Comparison of ENCODE assay signal across 16 mouse cellular contexts in genomic region chr2:59234537-59234936, GRCm38 (mm10).
"Had no signal": no experiment of that assay in that cellular context is flagged by ENCODE, and none has a peak within 500 bp of the region (broad histone marks: within the 10 kb centered on the region; RNA-seq: fewer than 3 reads in every experiment).

No protein-coding gene starts in this region.

- H3K27ac ChIP-seq: kidney, postnatal 0 days; layer of hippocampus, adult 2 months; left cerebral cortex, adult 2 months; liver, embryonic 13.5 days; midbrain, embryonic 12.5 days; stomach, postnatal 0 days had no signal

- H3K27me3 ChIP-seq: liver, embryonic 13.5 days; midbrain, embryonic 12.5 days had no signal

- ATAC-seq: midbrain, embryonic 16.5 days had no signal

- H3K9ac ChIP-seq: liver, embryonic 13.5 days; midbrain, embryonic 12.5 days had no signal

- H3K4me2 ChIP-seq: liver, embryonic 13.5 days; midbrain, embryonic 12.5 days had no signal

- DNase-seq: kidney, postnatal 25 days; layer of hippocampus, adult 9-11 months; layer of hippocampus, postnatal 36 days; liver, embryonic 13.5 days; lung, adult 2 months; lung, postnatal 14 days; lung, postnatal 4 days; thymus, adult 2 months; thymus, postnatal 14 days; thymus, postnatal 4 days had no signal

- H3K4me3 ChIP-seq: layer of hippocampus, adult 2 months; left cerebral cortex, adult 2 months; liver, embryonic 13.5 days; midbrain, embryonic 12.5 days had no signal

- H3K9me3 ChIP-seq: liver, embryonic 13.5 days; midbrain, embryonic 12.5 days had no signal
